Mouse (Mus musculus) myocyte (in vitro differentiated cells): Measurements from ENCODE around the gene Rgl1.

Source experiments
- CEBPB ChIP-seq: IDR thresholded peaks from 2 replicates; pipeline ENCODE4 v1.6.1; 2011; ENCODE audit warnings: mild to moderate bottlenecking, moderate library complexity; ENCODE audit not compliant: poor library complexity, insufficient read depth, severe bottlenecking
- E2F4 ChIP-seq: IDR thresholded peaks from one replicate; pipeline ENCODE4 v1.6.1; 2011; ENCODE audit warnings: mild to moderate bottlenecking, control low read depth, moderate library complexity; ENCODE audit not compliant: insufficient read depth
- MAX ChIP-seq: IDR thresholded peaks from one replicate; pipeline ENCODE4 v1.6.1; 2011; ENCODE audit warnings: low read depth, mild to moderate bottlenecking, control low read depth
- MYOD1 ChIP-seq, 3 experiments: IDR thresholded peaks; one replicate each; pipeline ENCODE4 v1.6.1; 2011; ENCODE audit warnings: control low read depth in 2 of 3, low read depth in 2 of 3, mild to moderate bottlenecking in 2 of 3, moderate library complexity in 1 of 3; ENCODE audit not compliant: insufficient read length in 2 of 3, control insufficient read depth in 1 of 3
- POLR2A ChIP-seq: IDR thresholded peaks from one replicate; pipeline ENCODE4 v1.6.1; 2011; ENCODE audit warnings: low read depth, mild to moderate bottlenecking, control low read depth, moderate library complexity; ENCODE audit not compliant: insufficient read length
- POLR2AphosphoS2 ChIP-seq: IDR thresholded peaks from one replicate; pipeline ENCODE4 v1.6.1; 2011; ENCODE audit warnings: low read depth, control low read depth; ENCODE audit not compliant: insufficient read length
- USF1 ChIP-seq: IDR thresholded peaks from one replicate; pipeline ENCODE4 v1.6.1; 2011; ENCODE audit warnings: low read depth, mild to moderate bottlenecking, control low read depth, moderate library complexity

- TF ChIP-seq POLR2A (no peak), E2F4 (no peak), USF1 (no peak), MYOD1 (IDR thresholded peaks at IDR 0.05; ENCODE audit: control insufficient read depth in 1 of 3, insufficient read length in 2 of 3, low read depth in 2 of 3) (no peak), CEBPB (no peak), POLR2AphosphoS2 (no peak), MAX (no peak)
Measured at GRCm38 (mm10) chr1:152750312-152750965, 15.7 kb downstream of the Rgl1 start, which contains the start of gene Apobec4.
